Mouse (Mus musculus) midbrain, embryonic 12.5 days (tissue): ENCODE results near the gene Olfr765. TPM values are rescaled to one million over a fixed set of nuclear protein-coding genes. Genes with fewer than 3 reads are reported as not detected.
"Not testable (repeated sequence)": the region's sequence is repeated elsewhere in the genome, so short reads cannot be mapped to it uniquely, and the experiment has no call there.

Source experiments
- ATAC-seq: fragments of 200-750 bp; cut with Nextera tagmentation; 2 replicates; pipeline ENCODE4 v1.8.0; 2017; ENCODE audit warnings: low read depth, moderate TSS enrichment, moderate library complexity; ENCODE audit not compliant: low FRiP score
- H3K27ac ChIP-seq: fragments of 300-500 bp; sonication (generic); replicated peaks from 2 replicates; pipeline ENCODE4 v1.5.1; 2016; ENCODE audit warnings: mild to moderate bottlenecking
- H3K27me3 ChIP-seq: fragments of 300-500 bp; sonication (generic); 2 replicates; pipeline ENCODE4 v1.6.1; 2016; ENCODE audit warnings: mild to moderate bottlenecking
- H3K36me3 ChIP-seq: fragments of 300-500 bp; sonication (generic); 2 replicates; pipeline ENCODE4 v1.6.1; 2016
- H3K4me1 ChIP-seq: fragments of 300-500 bp; sonication (generic); 2 replicates; pipeline ENCODE4 v1.6.1; 2016
- H3K4me2 ChIP-seq: fragments of 300-500 bp; sonication (generic); replicated peaks from 2 replicates; pipeline ENCODE4 v1.6.1; 2016; ENCODE audit warnings: mild to moderate bottlenecking, moderate library complexity
- H3K4me3 ChIP-seq: fragments of 300-500 bp; sonication (generic); 2 replicates; pipeline ENCODE4 v1.5.1; 2016; ENCODE audit warnings: mild to moderate bottlenecking
- H3K9ac ChIP-seq: fragments of 300-500 bp; sonication (generic); replicated peaks from 2 replicates; pipeline ENCODE4 v1.6.1; 2016; ENCODE audit warnings: mild to moderate bottlenecking, moderate library complexity
- H3K9me3 ChIP-seq: fragments of 300-500 bp; sonication (generic); 2 replicates; pipeline ENCODE4 v1.6.1; 2016; ENCODE audit warnings: mild to moderate bottlenecking
- WGBS: fragments of 180-500 bp; shearing (Covaris S2); methylation state at CpG from one replicate; pipeline ENCODE4 v1.1.7; 2016; 5-methylcytosine and 5-hydroxymethylcytosine counted together
- polyA plus RNA-seq: library from polyadenylated mRNA; unstranded; fragments of >200 nt; fragmentation: Nextera tagmentation; extraction: Ambion mirVana; gene quantifications from 2 replicates; pipeline ENCODE4 v1.2.1, GENCODE M21; 2016

The Olfr765 gene
- polyA plus RNA-seq: not detected in 2 replicates

GRCm38 (mm10) chr10:129049898-129050297 is at the start of gene Olfr765:
Gene Olfr765, minus strand, starts transcription at chr10:129049998.
- ATAC-seq, H3K9ac ChIP-seq, H3K27me3 ChIP-seq, H3K36me3 ChIP-seq, H3K4me3 ChIP-seq, H3K27ac ChIP-seq, H3K9me3 ChIP-seq, H3K4me1 ChIP-seq, H3K4me2 ChIP-seq: not testable (repeated sequence)

DNA sequence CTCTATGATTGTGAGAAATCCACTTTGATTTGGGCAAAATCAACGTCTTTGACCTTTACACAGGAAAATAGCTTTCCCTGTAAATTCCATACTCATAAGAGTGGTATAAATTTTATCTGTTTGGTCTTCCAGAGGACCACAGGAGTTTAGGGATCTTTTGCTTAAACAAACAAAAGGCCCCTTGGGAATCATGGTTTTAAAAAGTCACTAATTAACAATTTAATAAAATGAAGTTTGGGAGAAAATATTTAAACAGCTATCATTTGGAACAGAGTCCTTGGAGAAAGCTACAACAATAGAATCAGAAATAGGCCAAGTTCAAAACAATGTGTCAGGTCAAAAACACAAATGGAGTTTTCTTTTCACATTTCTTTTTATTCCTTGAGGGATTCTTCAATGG is 49.5 kb upstream of the Olfr765 start, which contains the start of gene Olfr768:
Gene Olfr768 (minus strand): TSS at position 101 of the 400 bp plus-strand sequence.
- WGBS: 79% methylated on average over 1 of the region's 1 CpGs
- Histone ChIP-seq H3K4me1 (no peaks in the 10 kb centered on the region), H3K4me2 (no peak within 1 kb of the TSS), H3K9ac (no peak within 1 kb of the TSS), H3K9me3 (no peaks in the 10 kb centered on the region), H3K36me3 (no peaks in the 10 kb centered on the region), H3K27me3 (no peaks in the 10 kb centered on the region), H3K4me3 (no peak within 1 kb of the TSS), H3K27ac (no peak within 1 kb of the TSS)
- no peak for ATAC-seq

DNA sequence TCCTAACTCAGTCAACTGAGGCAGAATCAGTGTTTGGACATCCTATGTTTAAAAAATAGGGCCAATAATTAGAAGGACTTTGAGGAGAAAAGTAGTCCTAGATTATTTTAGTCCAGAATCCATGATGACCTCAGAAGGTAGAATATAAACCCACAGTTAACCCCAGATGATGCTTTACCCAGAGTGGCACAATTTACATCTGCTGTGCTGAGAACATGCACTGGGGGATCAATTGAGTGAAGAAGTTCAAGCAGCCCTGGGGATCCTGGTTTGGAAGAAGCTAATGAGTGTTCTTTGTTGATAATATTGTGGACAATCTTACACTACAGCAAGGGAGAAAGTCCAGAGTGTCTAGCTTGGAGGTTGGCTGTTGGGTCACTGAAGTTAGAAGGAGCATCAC is 33.0 kb upstream of the Olfr765 start, which contains the start of gene Olfr767:
Gene Olfr767 (minus strand): TSS at position 101 of the 400 bp plus-strand sequence.
- H3K4me1 ChIP-seq, H3K27ac ChIP-seq, H3K9ac ChIP-seq, H3K36me3 ChIP-seq, H3K4me3 ChIP-seq, ATAC-seq, H3K27me3 ChIP-seq, H3K9me3 ChIP-seq, H3K4me2 ChIP-seq: not testable (repeated sequence)

DNA sequence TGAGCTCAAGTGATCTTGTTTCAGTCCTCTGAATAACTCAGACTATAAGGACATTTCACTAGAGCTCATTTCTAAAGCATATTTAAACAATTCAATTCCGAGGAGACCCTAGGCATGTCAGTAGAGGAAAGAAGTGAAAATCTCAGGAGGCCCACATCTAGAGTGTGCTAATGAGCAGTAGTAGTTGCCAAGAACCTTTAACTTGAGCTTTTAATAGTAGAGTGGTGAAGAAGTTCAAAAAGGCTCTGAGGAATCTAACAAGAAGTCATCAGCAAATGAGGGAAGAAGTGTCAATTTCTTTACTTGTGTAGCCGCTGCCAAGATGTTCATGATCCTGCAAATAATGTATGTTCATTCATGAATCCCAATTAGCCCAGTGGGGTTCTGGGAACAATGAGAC is 19.1 kb upstream of the Olfr765 start, which contains the start of gene Olfr766-ps1:
Gene Olfr766-ps1 (minus strand): TSS at position 101 of the 400 bp plus-strand sequence.
- no peak within 1 kb of the TSS for H3K4me2 ChIP-seq
- H3K4me1 ChIP-seq: no peaks in the 10 kb centered on the region
- H3K4me3 ChIP-seq: no peak within 1 kb of the TSS
- H3K27me3 ChIP-seq: no peaks in the 10 kb centered on the region
- no peak within 1 kb of the TSS for H3K27ac ChIP-seq
- WGBS: 87% methylated on average over 2 of the region's 2 CpGs
- H3K36me3 ChIP-seq: no peaks in the 10 kb centered on the region
- H3K9ac ChIP-seq: no peak within 1 kb of the TSS
- no peaks in the 10 kb centered on the region for H3K9me3 ChIP-seq
- no peak for ATAC-seq

DNA sequence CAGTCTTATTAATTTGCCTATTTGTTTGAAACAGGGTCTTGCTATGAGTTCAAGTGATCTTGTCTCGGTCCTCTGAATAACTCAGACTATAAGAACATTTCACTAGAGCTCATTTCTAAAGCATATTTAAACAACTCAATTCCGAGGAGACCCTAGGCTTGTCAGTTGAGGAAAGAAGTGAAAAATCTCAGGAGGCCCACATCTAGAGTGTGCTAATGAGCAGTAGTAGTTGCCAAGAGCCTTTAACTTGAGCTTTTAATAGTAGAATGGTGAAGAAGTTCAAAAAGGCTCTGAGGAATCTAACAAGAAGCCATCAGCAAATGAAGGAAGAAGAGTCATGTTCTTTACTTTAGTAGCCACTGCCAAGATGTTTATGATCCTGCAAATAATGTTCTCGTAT is 10.0 kb downstream of the Olfr765 start, which contains the start of gene Olfr764-ps1:
Gene Olfr764-ps1 (minus strand): TSS at position 101 of the 400 bp plus-strand sequence.
- WGBS: 85% methylated on average over 3 of the region's 3 CpGs
- Histone ChIP-seq H3K4me3 (no peak within 1 kb of the TSS), H3K27ac (no peak within 1 kb of the TSS), H3K4me1 (no peaks in the 10 kb centered on the region), H3K9me3 (no peaks in the 10 kb centered on the region), H3K9ac (no peak within 1 kb of the TSS), H3K27me3 (no peaks in the 10 kb centered on the region), H3K36me3 (no peaks in the 10 kb centered on the region), H3K4me2 (no peak within 1 kb of the TSS)
- no peak for ATAC-seq

DNA sequence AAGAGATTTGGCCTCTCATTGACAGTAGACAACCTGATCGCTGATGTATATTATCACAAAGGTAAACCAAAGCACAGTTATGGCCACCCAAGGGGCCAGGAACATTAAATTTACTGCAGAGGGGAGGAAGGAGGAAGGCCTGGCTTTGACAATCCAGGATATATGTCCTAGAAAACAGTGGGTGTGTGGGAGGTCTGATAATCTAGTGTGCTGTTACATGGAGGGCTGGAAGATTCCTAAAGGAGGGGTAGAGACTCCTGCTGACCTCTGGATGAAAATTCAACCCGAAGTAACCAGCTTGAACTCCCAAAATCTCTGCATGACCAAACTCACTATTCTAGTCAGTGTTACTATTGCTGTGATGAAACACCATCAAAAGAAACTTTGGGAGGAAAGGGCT is 21.5 kb downstream of the Olfr765 start:
- Histone ChIP-seq H3K9ac (no peak overlapping the region), H3K4me2 (no peak overlapping the region), H3K27ac (no peak overlapping the region), H3K9me3 (no peaks in the 10 kb centered on the region), H3K36me3 (no peaks in the 10 kb centered on the region), H3K27me3 (no peaks in the 10 kb centered on the region), H3K4me3 (no peak overlapping the region), H3K4me1 (no peaks in the 10 kb centered on the region)
- no peak for ATAC-seq
- 83% methylated on average over 2 of the region's 2 CpGs for WGBS

GRCm38 (mm10) chr10:129026018-129026662 is 23.7 kb downstream of the Olfr765 start:
- H3K27ac ChIP-seq: no peak overlapping the region
- H3K4me2 ChIP-seq: no peak overlapping the region
- H3K4me3 ChIP-seq: no peak overlapping the region
- H3K9ac ChIP-seq: no peak overlapping the region
- no peaks in the 10 kb centered on the region for H3K9me3 ChIP-seq
- no peaks in the 10 kb centered on the region for H3K36me3 ChIP-seq
- no peaks in the 10 kb centered on the region for H3K4me1 ChIP-seq
- H3K27me3 ChIP-seq: no peaks in the 10 kb centered on the region
- 52% methylated on average over 3 of the region's 3 CpGs for WGBS
- peak; percentile 86 for ATAC-seq

DNA sequence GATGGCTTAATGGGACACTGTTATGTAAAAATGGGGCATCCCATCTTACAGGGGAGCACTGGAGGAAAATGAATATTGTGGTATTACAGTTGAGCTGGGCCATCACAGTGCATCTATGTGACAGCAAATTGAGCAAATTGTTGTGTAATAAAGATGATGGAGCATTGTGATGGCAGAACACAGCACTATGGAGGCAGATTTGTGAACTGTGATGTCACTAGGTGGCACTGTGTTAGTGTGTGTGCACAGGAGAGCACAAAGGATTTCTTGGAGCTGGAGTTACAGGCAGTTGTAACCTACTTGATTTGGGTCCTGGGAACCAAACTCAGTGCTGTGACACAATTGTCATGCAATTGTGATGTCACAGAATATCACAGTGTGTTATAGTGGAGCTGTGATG is 26.5 kb downstream of the Olfr765 start:
- H3K4me2 ChIP-seq: no peak overlapping the region
- no peak overlapping the region for H3K27ac ChIP-seq
- H3K36me3 ChIP-seq: no peaks in the 10 kb centered on the region
- H3K4me1 ChIP-seq: no peaks in the 10 kb centered on the region
- ATAC-seq: 0 out of 2 replicates have a peak, but pooled peaks have one; percentile 21
- no peaks in the 10 kb centered on the region for H3K27me3 ChIP-seq
- H3K9me3 ChIP-seq: no peaks in the 10 kb centered on the region
- H3K9ac ChIP-seq: no peak overlapping the region
- no peak overlapping the region for H3K4me3 ChIP-seq

DNA sequence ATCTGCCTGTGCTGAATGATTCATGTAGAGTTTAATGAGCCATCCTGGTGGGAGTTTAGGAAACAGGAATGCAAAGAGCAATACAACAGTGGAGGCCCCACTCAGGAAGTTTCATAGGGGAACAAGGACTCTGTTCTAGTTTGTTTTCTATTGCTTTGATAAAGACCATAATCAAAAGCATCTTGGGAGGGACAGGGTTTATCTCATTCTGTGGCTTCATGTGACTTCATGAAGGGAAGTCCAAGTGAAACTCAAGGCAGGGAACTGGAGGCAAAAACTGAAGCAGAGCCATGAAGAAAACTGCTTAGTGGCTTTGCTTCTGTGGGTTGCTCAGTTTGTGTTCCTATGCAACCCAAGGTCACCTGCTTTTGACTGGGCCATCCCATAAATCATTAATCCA is 35.3 kb downstream of the Olfr765 start:
- Histone ChIP-seq H3K4me1 (no peaks in the 10 kb centered on the region), H3K9me3 (no peaks in the 10 kb centered on the region), H3K36me3 (no peaks in the 10 kb centered on the region), H3K27me3 (no peaks in the 10 kb centered on the region), H3K4me3 (no peak overlapping the region), H3K27ac (no peak overlapping the region), H3K4me2 (no peak overlapping the region), H3K9ac (no peak overlapping the region)
- no peak for ATAC-seq

DNA sequence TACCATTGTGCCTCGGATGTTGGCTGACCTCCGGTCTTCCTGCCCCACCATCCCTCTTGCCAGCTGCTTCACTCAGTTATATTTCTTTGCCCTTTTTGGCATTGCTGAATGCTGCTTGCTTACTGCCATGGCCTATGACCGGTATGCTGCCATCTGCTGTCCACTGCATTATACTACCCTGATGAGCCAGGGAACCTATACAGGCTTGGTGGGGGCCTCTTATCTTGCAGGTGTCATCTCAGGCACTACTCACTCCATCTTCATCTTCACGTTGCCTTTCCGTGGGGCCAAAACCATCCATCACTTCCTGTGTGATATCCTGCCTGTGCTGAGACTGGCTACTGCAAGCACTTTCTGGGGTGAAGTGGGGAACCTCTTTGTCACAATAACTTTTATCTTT is 38.3 kb downstream of the Olfr765 start:
- ATAC-seq, H3K4me2 ChIP-seq, H3K27ac ChIP-seq, H3K4me1 ChIP-seq, H3K4me3 ChIP-seq, H3K36me3 ChIP-seq, H3K9me3 ChIP-seq, H3K27me3 ChIP-seq, H3K9ac ChIP-seq: not testable (repeated sequence)
- WGBS: 59% methylated on average over 2 of the region's 5 CpGs

DNA sequence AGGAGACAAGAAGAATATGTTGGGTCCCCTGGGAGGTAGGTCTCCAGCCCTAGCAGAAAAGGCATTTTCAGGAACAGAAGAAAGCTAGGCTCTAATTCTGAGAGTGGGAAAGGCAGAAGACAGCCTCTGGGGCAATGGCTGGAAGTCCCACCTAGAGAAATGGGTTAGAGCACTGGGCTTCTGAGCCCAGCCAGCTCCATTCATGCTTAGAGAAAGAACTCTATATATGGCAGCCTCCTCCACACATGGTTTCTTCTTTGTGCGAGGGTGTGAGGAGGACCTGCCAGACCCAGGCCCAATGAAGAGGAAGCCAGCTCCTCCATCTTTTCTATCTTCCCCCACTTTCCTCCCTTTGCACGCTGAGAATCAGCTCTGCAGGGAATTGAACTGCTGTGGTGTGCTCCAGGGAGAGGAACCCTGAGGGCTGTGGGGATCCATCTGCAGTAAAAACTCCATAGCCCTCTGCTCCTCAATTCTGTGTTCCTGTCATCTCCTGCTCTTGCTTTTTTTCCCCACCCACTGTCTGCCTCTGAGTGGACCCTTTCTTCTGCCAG is 39.4 kb downstream of the Olfr765 start, which contains the start of gene Olfr763:
Gene Olfr763 (plus strand): TSS at position 504 of the 554 bp plus-strand sequence.
- Histone ChIP-seq H3K4me2 (no peak within 1 kb of the TSS), H3K27me3 (no peaks in the 10 kb centered on the region), H3K4me3 (no peak within 1 kb of the TSS), H3K9ac (no peak within 1 kb of the TSS), H3K4me1 (no peaks in the 10 kb centered on the region), H3K9me3 (no peaks in the 10 kb centered on the region), H3K27ac (no peak within 1 kb of the TSS), H3K36me3 (no peaks in the 10 kb centered on the region)
- 75% methylated on average over 2 of the region's 2 CpGs for WGBS
- ATAC-seq: no peak

GRCm38 (mm10) chr10:129004032-129004920 is 45.5 kb downstream of the Olfr765 start:
- H3K9ac ChIP-seq: no peak overlapping the region
- H3K36me3 ChIP-seq: no peaks in the 10 kb centered on the region
- H3K4me3 ChIP-seq: no peak overlapping the region
- 70% methylated on average over 14 of the region's 14 CpGs for WGBS
- H3K4me2 ChIP-seq: no peak overlapping the region
- H3K4me1 ChIP-seq: no peaks in the 10 kb centered on the region
- H3K27ac ChIP-seq: no peak overlapping the region
- H3K27me3 ChIP-seq: no peaks in the 10 kb centered on the region
- no peaks in the 10 kb centered on the region for H3K9me3 ChIP-seq
- no peak for ATAC-seq
